ENCODE assay signal across 21 mouse cellular contexts in genomic region chr17:25175411-25175810, GRCm38 (mm10). TPM values are rescaled to one million over a fixed set of nuclear protein-coding genes. Genes with fewer than 3 reads are reported as not detected.
DNase-seq lines count a peak whose midpoint lies in the region; ATAC-seq and TF ChIP-seq lines count a peak whose summit lies in the region.
"Had no signal": no experiment of that assay in that cellular context is flagged by ENCODE, and none has a peak within 500 bp of the region (broad histone marks: within the 10 kb centered on the region; RNA-seq: fewer than 3 reads in every experiment).

Gm38655 (minus strand) TSS chr17:25175471.

- no peak within 1 kb of the TSS for H3K9ac ChIP-seq in liver, postnatal 0 days (replicated peaks)
- H3K9ac ChIP-seq: heart, embryonic 15.5 days; hindbrain, embryonic 14.5 days had no signal

- H3K4me1 ChIP-seq in liver, postnatal 0 days (ENCODE audit: insufficient read depth) = 0 out of 2 replicates have a peak, but pooled peaks cover 2% of the 10 kb centered on the region
- H3K4me1 ChIP-seq: heart, embryonic 15.5 days had no signal

- TF ChIP-seq EP300 in liver, postnatal 0 days (IDR thresholded peaks at IDR 0.05; ENCODE audit: low read depth) = no peak

- H3K36me3 ChIP-seq in liver, postnatal 0 days (replicated peaks; ENCODE audit: insufficient read depth, low read length) = no peaks in the 10 kb centered on the region
- H3K36me3 ChIP-seq: heart, embryonic 15.5 days had no signal

- H3K4me3 ChIP-seq in liver, postnatal 0 days (ENCODE audit: low read depth, low read length) = no peak within 1 kb of the TSS
- H3K4me3 ChIP-seq: heart, embryonic 15.5 days had no signal

- no peak within 1 kb of the TSS for H3K27ac ChIP-seq in liver, postnatal 0 days (ENCODE audit: low read depth)
- H3K27ac ChIP-seq: heart, embryonic 15.5 days; hindbrain, embryonic 14.5 days had no signal

- no peaks in the 10 kb centered on the region for H3K9me3 ChIP-seq in liver, postnatal 0 days (ENCODE audit: low read length)
- H3K9me3 ChIP-seq: heart, embryonic 15.5 days had no signal

- TF ChIP-seq CTCF in liver, postnatal 0 days (IDR thresholded peaks at IDR 0.05; ENCODE audit: low read depth) = no peak

- 49% methylated on average over 9 of the region's 9 CpGs for WGBS in liver, postnatal 0 days (ENCODE audit: insufficient replicate concordance)

- no peaks in the 10 kb centered on the region for H3K27me3 ChIP-seq in liver, postnatal 0 days (ENCODE audit: insufficient read depth, low read length)

- H3K4me2 ChIP-seq in liver, postnatal 0 days (ENCODE audit: low read depth, low read length) = no peak within 1 kb of the TSS
- H3K4me2 ChIP-seq: heart, embryonic 15.5 days; hindbrain, embryonic 14.5 days had no signal

- no peak for ATAC-seq in liver, postnatal 0 days
- no peak for ATAC-seq in megakaryocyte progenitor cell, adult 5-6 weeks (replicated peaks; ENCODE audit: poor library complexity)
- ATAC-seq: CD4-positive, CD25-positive, alpha-beta regulatory T cell, adult 4 months; forebrain, embryonic 14.5 days; midbrain, embryonic 16.5 days had no signal

- peak; percentile 24 for DNase-seq in urinary bladder, postnatal 25 days (ENCODE audit: low spot score)
- DNase-seq in urinary bladder, postnatal 4 days (ENCODE audit: low spot score in 2 of 2) = no peak
- DNase-seq in liver, postnatal 0 days = peak; percentile 38
- DNase-seq in lung, postnatal 25 days (ENCODE audit: low spot score) = peak; percentile 53
- no peak for DNase-seq in adrenal gland, adult 2 months
- DNase-seq in thymus, postnatal 25 days = no peak
- DNase-seq: adrenal gland, postnatal 14 days; cerebellum, adult 8-10 months; kidney, adult 9 months; right cerebral cortex, postnatal 4 days; thymus, postnatal 36 days had no signal

RNA-seq across cellular contexts. Expression of gene Gm38655, which starts in this region (rescaled TPM):
- polyA plus RNA-seq in liver, postnatal 0 days (2015; fragmentation: Nextera tagmentation; extraction: Ambion mirVana) = not detected in 2 replicates
- total RNA-seq in megakaryocyte progenitor cell, adult 5-6 weeks (2015) = not detected in 2 replicates
- not detected in 2 replicates for total RNA-seq in megakaryocyte progenitor cell, adult 5-6 weeks (2017)
- not detected for total RNA-seq in adrenal gland, adult 2 months (2021)
- polyA plus RNA-seq in adrenal gland, adult 2 months (2012; rRNA removed) = not detected in 2 replicates
- total RNA-seq: granulocyte monocyte progenitor cell, adult 5-6 weeks; megakaryocyte, adult 5-6 weeks had no signal
- polyA plus RNA-seq: CD4-positive, CD25-positive, alpha-beta regulatory T cell, adult 4 months; forebrain, embryonic 14.5 days; hindbrain, embryonic 14.5 days; limb, embryonic 11.5 days; midbrain, embryonic 16.5 days; neural tube, embryonic 11.5 days had no signal

Comparison
In these comparisons a context has a peak if more than half of its experiments do, and no peak if none do; other contexts are left out.
1. DNase-seq: peak in urinary bladder, postnatal 25 days (single experiment) and lung, postnatal 25 days (single experiment); none in urinary bladder, postnatal 4 days (0 of 2), adrenal gland, adult 2 months (single experiment) and thymus, postnatal 25 days (single experiment).
2. Peak in DNase-seq in liver, postnatal 0 days; RNA of the gene not detected or under 1 TPM.